Mouse (Mus musculus) liver, embryonic 15.5 days (tissue): ENCODE results near the gene Grhpr. TPM values are rescaled to one million over a fixed set of nuclear protein-coding genes. Genes with fewer than 3 reads are reported as not detected.

Source experiments
- ATAC-seq: fragments of 200-750 bp; cut with Nextera tagmentation; 2 replicates; pipeline ENCODE4 v1.8.0; 2017; ENCODE audit warnings: moderate number of reproducible peaks, mild to moderate bottlenecking, moderate library complexity; ENCODE audit not compliant: insufficient read depth
- H3K27ac ChIP-seq: fragments of 300-500 bp; sonication (generic); replicated peaks from 2 replicates; pipeline ENCODE4 v1.5.1; 2015; ENCODE audit warnings: mild to moderate bottlenecking, inconsistent platforms
- H3K27me3 ChIP-seq: fragments of 300-500 bp; sonication (generic); 2 replicates; pipeline ENCODE4 v1.6.1; 2015; ENCODE audit warnings: mild to moderate bottlenecking, inconsistent platforms
- H3K36me3 ChIP-seq: fragments of 300-500 bp; sonication (generic); replicated peaks from 2 replicates; pipeline ENCODE4 v1.6.1; 2015; ENCODE audit warnings: moderate library complexity, mild to moderate bottlenecking, inconsistent platforms
- H3K4me1 ChIP-seq: fragments of 300-500 bp; sonication (generic); replicated peaks from 2 replicates; pipeline ENCODE4 v1.6.1; 2015; ENCODE audit warnings: inconsistent platforms
- H3K4me2 ChIP-seq: fragments of 300-500 bp; sonication (generic); 2 replicates; pipeline ENCODE4 v1.6.1; 2015; ENCODE audit warnings: moderate library complexity, mild to moderate bottlenecking, inconsistent platforms
- H3K4me3 ChIP-seq: fragments of 300-500 bp; sonication (generic); replicated peaks from 2 replicates; pipeline ENCODE4 v1.5.1; 2015; ENCODE audit warnings: mild to moderate bottlenecking, inconsistent platforms
- H3K9ac ChIP-seq: fragments of 300-500 bp; sonication (generic); 2 replicates; pipeline ENCODE4 v1.6.1; 2015; ENCODE audit warnings: moderate library complexity, mild to moderate bottlenecking, inconsistent platforms
- H3K9me3 ChIP-seq: fragments of 300-500 bp; sonication (generic); replicated peaks from 2 replicates; pipeline ENCODE4 v1.6.1; 2016; ENCODE audit warnings: inconsistent platforms
- WGBS: fragments of 180-500 bp; shearing (Covaris S2); methylation state at CpG from one replicate; pipeline ENCODE4 v1.1.7; 2015; ENCODE audit warnings: mixed read lengths; ENCODE audit not compliant: insufficient replicate concordance; 5-methylcytosine and 5-hydroxymethylcytosine counted together
- polyA plus RNA-seq: library from polyadenylated mRNA; unstranded; fragments of >200 nt; fragmentation: Nextera tagmentation; extraction: Ambion mirVana; gene quantifications from 2 replicates; pipeline ENCODE4 v1.2.1, GENCODE M21; 2015

Grhpr gene
- polyA plus RNA-seq, 1 experiment from 2014 or later, result 125 TPM

DNA sequence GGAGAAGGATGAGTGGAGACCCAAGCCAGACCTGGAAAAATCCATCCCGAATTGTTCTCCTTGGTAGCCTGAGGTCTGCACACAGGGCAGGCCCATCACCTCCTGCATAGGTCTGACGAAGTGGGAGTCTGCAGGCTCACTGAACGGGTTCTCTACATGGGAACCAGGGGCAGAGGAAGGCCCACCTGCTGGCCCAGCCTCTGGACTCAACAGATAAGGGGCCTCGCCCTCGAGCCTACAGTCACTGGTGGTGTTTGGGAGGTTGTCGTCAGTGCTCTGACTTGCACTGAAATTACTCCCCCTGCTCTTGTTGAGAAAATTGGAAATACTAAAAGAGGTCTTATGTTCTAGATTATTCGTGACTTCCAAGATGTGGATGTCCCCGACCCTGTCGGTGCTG, 12.7 kb downstream of the Grhpr start:
- Histone ChIP-seq H3K9ac (peak overlapping the region; percentile 30; the same call in 1 of the 2 replicates), H3K27ac (peak overlapping the region; percentile 77), H3K4me2 (peak overlapping the region; percentile 54), H3K4me1 (peaks cover 46% of the 10 kb centered on the region), H3K9me3 (no peaks in the 10 kb centered on the region), H3K4me3 (peak overlapping the region; percentile 17; the same call in 1 of the 2 replicates), H3K36me3 (peaks cover 56% of the 10 kb centered on the region), H3K27me3 (no peaks in the 10 kb centered on the region)
- 41% methylated on average over 9 of the region's 9 CpGs for WGBS
- peak; percentile 95 for ATAC-seq

DNA sequence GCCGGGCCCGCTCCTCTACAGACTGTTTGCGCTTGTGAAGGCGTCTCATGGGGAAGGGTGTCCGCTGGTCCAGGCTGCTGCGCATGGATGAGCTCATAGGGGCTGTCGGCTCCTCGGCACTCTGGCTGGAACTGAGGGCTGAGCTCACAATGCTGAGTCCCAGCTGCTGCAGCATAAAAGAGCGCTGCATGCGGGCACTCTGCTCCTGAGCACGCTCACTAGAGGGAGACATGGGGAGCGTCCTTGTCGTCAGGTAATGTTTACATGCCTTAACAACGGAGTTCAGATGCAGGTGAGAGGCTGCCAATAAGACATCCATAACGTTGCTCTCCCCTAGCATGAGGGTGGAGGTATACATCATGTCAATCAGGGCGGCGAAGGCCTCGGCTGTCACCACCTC, 13.6 kb downstream of the Grhpr start:
- Histone ChIP-seq H3K9me3 (no peaks in the 10 kb centered on the region), H3K4me3 (no peak overlapping the region), H3K4me1 (peaks cover 50% of the 10 kb centered on the region), H3K9ac (no peak overlapping the region; the same call in 1 of the 2 replicates), H3K36me3 (peaks cover 47% of the 10 kb centered on the region), H3K27ac (peak overlapping the region; percentile 77), H3K4me2 (0 out of 2 replicates have a peak overlapping the region, but pooled peaks have one; percentile 54), H3K27me3 (no peaks in the 10 kb centered on the region)
- 86% methylated on average over 18 of the region's 18 CpGs for WGBS
- ATAC-seq, result no peak

DNA sequence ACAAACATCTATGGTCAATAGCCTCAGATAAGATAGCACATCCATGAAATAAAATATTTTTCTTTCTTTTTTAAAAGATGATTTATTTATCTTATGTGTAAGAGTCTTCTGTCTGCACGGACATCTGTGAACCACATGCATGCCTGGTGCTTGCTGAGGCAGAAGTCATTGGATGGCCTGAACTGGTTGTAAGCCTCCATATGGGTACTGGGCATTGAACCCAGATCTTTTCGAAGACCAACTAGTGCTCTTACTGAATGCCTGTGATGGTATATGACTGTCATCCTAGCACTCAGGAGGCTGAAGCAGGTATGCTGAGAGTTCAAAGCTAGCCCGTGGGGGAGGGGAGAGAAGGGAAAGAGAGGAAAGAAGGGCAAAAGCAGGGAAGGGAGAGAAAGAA, 16.9 kb downstream of the Grhpr start:
- peaks cover 22% of the 10 kb centered on the region for H3K36me3 ChIP-seq
- WGBS, result 68% methylated on average over 3 of the region's 3 CpGs

DNA sequence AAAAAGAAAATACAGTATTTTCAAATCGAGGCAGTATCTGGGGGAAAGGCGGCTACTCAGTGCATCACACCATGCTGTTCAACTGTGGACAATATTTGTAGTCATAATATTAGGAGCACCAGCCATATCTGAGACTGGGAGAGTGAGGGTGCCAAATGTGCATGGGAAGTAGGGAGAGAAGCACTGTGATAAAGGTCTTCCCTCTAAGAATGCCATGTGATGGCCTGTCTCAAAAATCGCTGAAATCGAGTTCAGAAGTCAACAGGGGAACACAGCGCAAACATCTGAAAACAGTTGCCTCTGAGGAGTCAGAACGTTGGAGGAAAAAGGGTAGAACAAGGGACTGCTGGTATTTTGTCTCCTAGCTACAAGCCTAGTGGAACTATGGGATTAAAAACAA, 18.8 kb downstream of the Grhpr start:
- no peak for ATAC-seq
- Histone ChIP-seq H3K27ac (no peak overlapping the region), H3K9ac (no peak overlapping the region), H3K4me2 (no peak overlapping the region), H3K4me3 (no peak overlapping the region), H3K9me3 (no peaks in the 10 kb centered on the region), H3K4me1 (peaks cover 34% of the 10 kb centered on the region), H3K36me3 (peaks cover 6% of the 10 kb centered on the region; the same call in 1 of the 2 replicates), H3K27me3 (no peaks in the 10 kb centered on the region)
- WGBS, result 72% methylated on average over 6 of the region's 6 CpGs

More for the DNA sequence above, 16.9 kb downstream of the Grhpr start:
- H3K27me3 ChIP-seq, result no peaks in the 10 kb centered on the region
- ATAC-seq, result no peak
- no peak overlapping the region for H3K27ac ChIP-seq
- no peaks in the 10 kb centered on the region for H3K9me3 ChIP-seq
- H3K4me3 ChIP-seq, result no peak overlapping the region
- no peak overlapping the region for H3K4me2 ChIP-seq
- no peak overlapping the region for H3K9ac ChIP-seq
- H3K4me1 ChIP-seq, result peaks cover 53% of the 10 kb centered on the region

DNA sequence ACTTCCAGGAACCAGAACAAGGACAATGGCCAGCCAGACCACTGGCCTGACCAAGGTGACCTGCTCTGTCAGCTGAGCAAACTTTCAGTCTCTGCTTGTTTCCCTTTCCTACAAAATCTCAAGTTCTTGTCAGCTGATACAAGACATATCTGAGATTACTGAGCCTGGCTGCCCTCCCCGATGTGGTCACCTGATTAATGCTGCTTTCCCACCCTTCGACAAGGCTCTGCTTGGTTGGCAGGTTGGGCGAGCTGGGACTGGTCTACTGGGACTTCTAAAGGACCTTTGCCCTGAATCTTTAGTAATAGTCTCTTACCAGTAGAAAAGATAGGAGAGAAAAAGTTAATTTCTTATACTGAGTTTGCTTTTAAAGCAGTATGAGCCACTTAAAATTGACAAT, 24.3 kb downstream of the Grhpr start:
- no peak overlapping the region for H3K4me2 ChIP-seq
- no peaks in the 10 kb centered on the region for H3K36me3 ChIP-seq
- peaks cover 18% of the 10 kb centered on the region for H3K4me1 ChIP-seq
- no peak overlapping the region for H3K27ac ChIP-seq
- no peak for ATAC-seq
- no peak overlapping the region for H3K4me3 ChIP-seq
- no peaks in the 10 kb centered on the region for H3K27me3 ChIP-seq
- 47% methylated on average over 3 of the region's 3 CpGs for WGBS
- no peak overlapping the region for H3K9ac ChIP-seq
- no peaks in the 10 kb centered on the region for H3K9me3 ChIP-seq

DNA sequence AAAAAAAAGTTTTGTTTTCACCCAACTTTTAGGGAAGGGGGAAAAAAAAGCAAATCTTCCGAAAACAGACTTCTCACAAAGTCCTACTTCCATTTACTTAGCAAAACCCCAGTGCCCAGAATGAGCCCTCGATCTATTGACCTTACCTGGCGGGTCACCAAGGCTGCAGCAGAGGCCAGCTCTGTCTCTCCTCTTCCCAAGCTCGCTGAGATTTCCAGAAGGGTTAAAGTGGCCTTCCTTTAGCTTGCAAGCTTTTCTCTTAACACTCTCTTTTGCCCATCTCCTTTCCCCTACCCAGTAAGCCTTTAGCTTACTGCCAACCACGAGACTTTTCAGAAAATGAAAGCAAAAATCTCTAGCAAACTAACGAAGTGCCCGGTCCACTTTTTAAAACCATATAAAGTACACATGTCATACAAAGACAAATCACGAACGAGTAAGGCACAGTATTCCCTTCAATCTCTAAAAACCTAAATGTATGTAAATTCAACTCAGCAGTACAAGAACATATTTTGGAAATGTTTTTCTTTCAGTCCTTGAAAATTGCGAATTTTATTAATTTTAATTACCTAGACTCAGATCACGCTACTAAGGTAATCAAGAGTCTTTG, 29.7 kb downstream of the Grhpr start:
- WGBS, result 11% methylated on average over 11 of the region's 11 CpGs
- Histone ChIP-seq H3K27me3 (no peaks in the 10 kb centered on the region), H3K4me3 (peak overlapping the region; percentile 77), H3K4me2 (peak overlapping the region; percentile 86), H3K4me1 (peaks cover 27% of the 10 kb centered on the region), H3K27ac (peak overlapping the region; percentile 99), H3K36me3 (no peaks in the 10 kb centered on the region), H3K9ac (peak overlapping the region; percentile 82), H3K9me3 (no peaks in the 10 kb centered on the region)
- no peak for ATAC-seq

DNA sequence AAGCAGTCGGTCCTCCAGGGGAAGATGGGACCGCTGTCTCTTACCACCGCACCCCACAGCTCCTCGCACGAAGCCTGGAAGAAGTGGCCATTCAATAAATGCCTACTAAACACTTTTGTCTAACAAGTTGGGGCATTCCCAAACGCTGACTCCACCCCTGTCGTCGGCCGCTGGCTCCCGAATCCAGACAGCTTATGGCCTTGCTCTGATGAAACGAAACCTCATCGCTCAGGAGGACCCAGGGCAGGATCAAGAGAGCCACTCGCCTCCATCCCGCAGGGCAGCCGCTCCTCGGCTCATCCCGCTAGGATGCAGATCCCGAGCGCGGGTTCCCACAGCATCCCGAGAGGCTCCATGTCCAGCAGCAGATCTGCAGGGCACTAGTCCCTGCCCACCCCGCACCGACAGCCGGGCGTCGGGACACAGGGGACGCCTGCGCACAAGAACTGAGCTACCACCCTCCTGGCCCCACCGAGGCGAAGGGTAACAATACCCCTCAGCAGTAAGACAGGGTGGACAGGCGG, 30.4 kb downstream of the Grhpr start:
- Histone ChIP-seq H3K9ac (peak overlapping the region; percentile 82), H3K27ac (peak overlapping the region; percentile 99), H3K27me3 (no peaks in the 10 kb centered on the region), H3K4me1 (peaks cover 27% of the 10 kb centered on the region), H3K36me3 (no peaks in the 10 kb centered on the region), H3K4me2 (peak overlapping the region; percentile 86), H3K9me3 (no peaks in the 10 kb centered on the region), H3K4me3 (peak overlapping the region; percentile 77)
- WGBS, result under 1% methylated on average over 31 of the region's 31 CpGs
- no peak for ATAC-seq

DNA sequence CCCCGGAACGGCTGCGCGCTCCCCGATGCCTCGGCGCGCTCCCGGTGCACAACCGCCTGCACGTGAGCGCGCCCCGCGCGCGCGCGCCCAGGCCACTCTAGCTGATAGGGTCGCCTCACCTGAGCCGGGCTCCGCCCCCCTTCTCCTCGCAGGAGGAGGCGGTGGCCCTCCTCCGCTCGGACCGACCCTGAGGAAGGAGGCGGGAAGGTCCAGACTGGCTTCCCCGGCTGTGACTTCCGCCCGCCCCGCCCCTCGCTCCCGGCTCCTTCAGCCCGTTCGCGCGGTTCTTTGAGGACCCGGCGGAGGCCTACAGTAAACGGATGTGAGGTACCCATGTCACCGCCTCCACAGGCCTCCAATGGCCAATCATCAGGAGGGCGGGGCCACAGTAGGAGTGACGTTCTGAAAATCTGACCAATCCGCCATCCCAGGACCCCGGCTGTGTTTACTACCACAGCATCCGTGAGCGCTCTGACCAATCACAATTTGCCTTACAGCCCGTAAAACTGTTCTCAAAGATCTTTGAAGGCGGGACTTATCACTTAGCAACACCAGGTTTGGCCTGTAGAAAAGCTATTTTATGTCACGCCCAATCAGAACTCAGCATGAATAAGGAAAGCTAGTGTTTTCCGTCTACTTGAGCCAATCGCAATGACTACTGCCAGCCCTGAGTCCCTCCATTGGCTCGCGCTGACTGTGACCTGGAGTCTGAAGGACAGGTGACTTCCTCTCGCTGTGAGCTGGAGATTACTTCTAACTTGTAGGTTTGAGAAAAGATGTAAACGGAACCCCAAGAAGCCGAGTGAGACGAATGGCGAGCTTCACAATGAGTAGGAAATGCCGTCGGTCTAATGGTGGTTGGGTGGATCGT, 31.1 kb downstream of the Grhpr start, which contains the start of gene Zbtb5:
Gene Zbtb5, minus strand, starts transcription at position 308 of the 871 bp plus-strand sequence.
- peak within 1 kb of the TSS; percentile 82 for H3K9ac ChIP-seq
- peak within 1 kb of the TSS; percentile 77 for H3K4me3 ChIP-seq
- ATAC-seq, result peak; percentile 95
- H3K4me1 ChIP-seq, result peaks cover 27% of the 10 kb centered on the region
- no peaks in the 10 kb centered on the region for H3K9me3 ChIP-seq
- H3K4me2 ChIP-seq, result peak within 1 kb of the TSS; percentile 86
- no peaks in the 10 kb centered on the region for H3K27me3 ChIP-seq
- under 1% methylated on average over 61 of the region's 63 CpGs for WGBS
- peak within 1 kb of the TSS; percentile 99 for H3K27ac ChIP-seq
- no peaks in the 10 kb centered on the region for H3K36me3 ChIP-seq

DNA sequence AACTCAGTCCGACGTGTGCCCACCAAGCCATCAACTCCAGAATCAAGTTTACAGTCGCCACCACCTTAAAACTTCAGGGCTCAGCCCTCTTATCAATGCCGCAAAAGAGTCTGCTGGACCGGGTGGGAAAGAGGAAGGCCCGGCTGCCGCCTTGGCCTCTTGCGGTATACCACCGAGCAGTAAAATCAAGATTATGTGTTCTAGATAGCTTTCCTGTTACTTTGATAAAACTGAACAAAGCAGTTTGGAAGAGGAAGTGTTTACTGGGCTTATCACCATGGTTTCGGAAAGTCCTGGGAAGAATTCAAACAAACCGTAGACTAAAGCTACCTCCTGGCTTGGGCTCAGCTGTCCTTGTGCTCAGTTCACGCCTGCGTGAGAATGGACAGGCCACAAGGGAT, 31.8 kb downstream of the Grhpr start:
- WGBS, result under 1% methylated on average over 13 of the region's 13 CpGs
- H3K4me2 ChIP-seq, result peak overlapping the region; percentile 86

DNA sequence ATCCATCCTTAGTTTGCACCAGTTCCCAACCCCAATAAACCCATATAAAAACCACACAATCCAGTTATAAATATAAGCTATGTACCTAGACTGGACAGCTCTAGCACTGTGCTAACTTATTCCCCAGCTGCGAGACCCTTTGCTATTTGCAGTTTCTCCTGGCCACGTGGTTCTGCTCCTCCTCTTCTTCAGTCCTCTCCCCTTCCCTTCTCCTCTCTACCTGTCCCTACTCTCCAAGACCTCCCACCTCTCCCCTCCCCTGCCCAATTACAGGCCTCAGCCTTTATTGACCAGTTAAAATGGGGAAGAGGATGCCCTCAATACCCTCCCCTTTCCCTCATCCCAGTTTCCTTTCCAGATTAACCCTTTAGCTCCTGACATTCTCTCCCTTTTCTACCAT, 32.3 kb downstream of the Grhpr start:
- Histone ChIP-seq H3K36me3 (no peaks in the 10 kb centered on the region), H3K9ac (peak overlapping the region; percentile 77), H3K9me3 (no peaks in the 10 kb centered on the region), H3K4me3 (peak overlapping the region; percentile 71), H3K4me2 (peak overlapping the region; percentile 86), H3K4me1 (peaks cover 32% of the 10 kb centered on the region), H3K27me3 (no peaks in the 10 kb centered on the region), H3K27ac (peak overlapping the region; percentile 99)
- WGBS, result 5% methylated on average over 2 of the region's 2 CpGs
- ATAC-seq, result no peak

More for the DNA sequence above, 31.8 kb downstream of the Grhpr start:
- Histone ChIP-seq H3K36me3 (no peaks in the 10 kb centered on the region), H3K9ac (peak overlapping the region; percentile 77), H3K9me3 (no peaks in the 10 kb centered on the region), H3K4me1 (peaks cover 30% of the 10 kb centered on the region), H3K27ac (peak overlapping the region; percentile 99), H3K27me3 (no peaks in the 10 kb centered on the region), H3K4me3 (peak overlapping the region; percentile 71)
- ATAC-seq, result no peak

DNA sequence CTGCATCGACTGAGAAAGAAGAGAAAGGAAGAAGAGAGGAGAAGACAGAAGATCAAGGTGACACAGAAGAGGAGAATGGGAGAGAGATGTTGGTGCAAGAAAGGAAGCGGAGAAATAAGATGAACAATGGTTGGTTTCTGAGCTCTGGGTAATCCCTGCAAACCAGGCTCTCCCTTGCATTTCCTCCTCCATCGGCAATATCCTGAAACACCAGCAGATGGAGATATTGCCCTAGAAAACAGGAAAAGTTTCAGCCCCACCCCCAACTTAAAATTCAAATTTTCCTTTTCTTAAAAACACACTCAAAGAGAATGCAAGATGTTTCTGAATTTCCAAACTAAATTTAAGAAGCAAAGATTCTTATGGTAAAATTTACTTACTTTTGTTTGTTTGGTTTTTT, 34.4 kb downstream of the Grhpr start:
- 7% methylated on average over 3 of the region's 3 CpGs for WGBS
- no peak overlapping the region for H3K9ac ChIP-seq
- H3K4me2 ChIP-seq, result no peak overlapping the region

More for the DNA sequence above, 34.4 kb downstream of the Grhpr start:
- H3K27me3 ChIP-seq, result no peaks in the 10 kb centered on the region
- H3K27ac ChIP-seq, result no peak overlapping the region
- H3K4me3 ChIP-seq, result no peak overlapping the region
- peaks cover 40% of the 10 kb centered on the region for H3K4me1 ChIP-seq
- no peaks in the 10 kb centered on the region for H3K9me3 ChIP-seq
- ATAC-seq, result no peak
- H3K36me3 ChIP-seq, result no peaks in the 10 kb centered on the region
